Mouse (Mus musculus): ENCODE data around the gene Ipo11.
A peak's percentile ranks its signal among the peaks of the same experiment; 100 is the strongest.

Gene Ipo11

GRCm38 (mm10) chr13:106817066-106817465 is 119.7 kb downstream of the Ipo11 start:
- no peak for DNase-seq (ENCODE audit: low read depth, low spot score)

GRCm38 (mm10) chr13:106813519-106813918 is 123.2 kb downstream of the Ipo11 start:
- DNase-seq (ENCODE audit: low read depth, low spot score): no peak

- no peak for DNase-seq (ENCODE audit: low read depth, low spot score)
Measured at GRCm38 (mm10) chr13:106813087-106813486, 123.7 kb downstream of the Ipo11 start.

- no peak for DNase-seq (ENCODE audit: low read depth, low spot score)
Measured at GRCm38 (mm10) chr13:106810156-106810555, 126.6 kb downstream of the Ipo11 start.

- DNase-seq (ENCODE audit: low read depth, low spot score): no peak
Measured at GRCm38 (mm10) chr13:106808821-106809220, 127.9 kb downstream of the Ipo11 start.

- no peak for DNase-seq (ENCODE audit: low read depth, low spot score)
Measured at GRCm38 (mm10) chr13:106808315-106808714, 128.4 kb downstream of the Ipo11 start.

- DNase-seq (ENCODE audit: low read depth, low spot score): no peak
Measured at GRCm38 (mm10) chr13:106807303-106807702, 129.5 kb downstream of the Ipo11 start.

GRCm38 (mm10) chr13:106805146-106805545 is 131.6 kb downstream of the Ipo11 start:
- DNase-seq (ENCODE audit: low read depth, low spot score): peak; percentile 58

GRCm38 (mm10) chr13:106798026-106798425 is 138.7 kb downstream of the Ipo11 start:
- DNase-seq (ENCODE audit: low read depth, low spot score): no peak

GRCm38 (mm10) chr13:106788817-106789216 is 147.9 kb downstream of the Ipo11 start:
- no peak for DNase-seq (ENCODE audit: low read depth, low spot score)

- peak; percentile 38 for DNase-seq (ENCODE audit: low read depth, low spot score)
Measured at GRCm38 (mm10) chr13:106768807-106769206, 168.0 kb downstream of the Ipo11 start.

- no peak for DNase-seq (ENCODE audit: low read depth, low spot score)
Measured at GRCm38 (mm10) chr13:106762611-106763010, 174.1 kb downstream of the Ipo11 start.

GRCm38 (mm10) chr13:106761661-106762060 is 175.1 kb downstream of the Ipo11 start:
- DNase-seq (ENCODE audit: low read depth, low spot score): no peak

- DNase-seq (ENCODE audit: low read depth, low spot score): peak; percentile 35
Measured at GRCm38 (mm10) chr13:106760232-106760875, 176.4 kb downstream of the Ipo11 start.

- no peak for DNase-seq (ENCODE audit: low read depth, low spot score)
Measured at GRCm38 (mm10) chr13:106755892-106756291, 180.9 kb downstream of the Ipo11 start.

- no peak for DNase-seq (ENCODE audit: low read depth, low spot score)
Measured at GRCm38 (mm10) chr13:106754216-106754615, 182.5 kb downstream of the Ipo11 start.

- DNase-seq (ENCODE audit: low read depth, low spot score): no peak
Measured at GRCm38 (mm10) chr13:106751951-106752350, 184.8 kb downstream of the Ipo11 start.

GRCm38 (mm10) chr13:106746823-106747222 is 189.9 kb downstream of the Ipo11 start:
- no peak for DNase-seq (ENCODE audit: low read depth, low spot score)

- DNase-seq (ENCODE audit: low read depth, low spot score): no peak
Measured at GRCm38 (mm10) chr13:106745201-106745600, 191.6 kb downstream of the Ipo11 start.
